Mouse (Mus musculus): ENCODE measurements at regions not wholly inside any gene's neighbourhood (a gene's known extent, or its start where the extent isn't known, plus 50 kb on each side); places are given as distances from the start of the nearest gene placed in this dataset. TPM values are rescaled to one million over a fixed set of nuclear protein-coding genes. Genes with fewer than 3 reads are reported as not detected.

Small RNA genes lying in the stretch of these regions (microRNA-seq; reads per million reads assigned to microRNA genes)
- gene Gm25972: not detected

Data from kidney, embryonic 16.5 days (tissue).